Mouse (Mus musculus) CD4-positive, CD25-positive, alpha-beta regulatory T cell, adult 2 months (primary cell): Measurements from ENCODE around the gene Fitm2.

Experiments
- DNase-seq: peaks from one replicate; pipeline ENCODE4 v3.0.0-alpha.2; 2012; ENCODE audit warnings: low read depth, low spot score

The Fitm2 gene

GRCm38 (mm10) chr2:163422895-163423660, 49.4 kb downstream of the Fitm2 start:
- DNase-seq = no peak

GRCm38 (mm10) chr2:163420366-163420886, 52.0 kb downstream of the Fitm2 start:
- peak; percentile 38 for DNase-seq

- DNase-seq = peak; percentile 100
Measured at GRCm38 (mm10) chr2:163419346-163420045, 52.9 kb downstream of the Fitm2 start.

GRCm38 (mm10) chr2:163418841-163419345, 53.5 kb downstream of the Fitm2 start:
- DNase-seq = no peak

- no peak for DNase-seq
Measured at GRCm38 (mm10) chr2:163417830-163418229, 54.6 kb downstream of the Fitm2 start.

- DNase-seq = no peak
Measured at GRCm38 (mm10) chr2:163417026-163417425, 55.4 kb downstream of the Fitm2 start.
